Mouse (Mus musculus) T-helper 1 cell (primary cell): ENCODE data around the gene Cdyl.

Experiments
- in situ Hi-C: fragments of 300-600 bp; cut with MboI, MseI; formaldehyde crosslinking; loops from one replicate; pipeline ENCODE4 v1.15.1; 2025; ENCODE audit warnings: high pct_unique_total_duplicates

Gene Cdyl

DNA sequence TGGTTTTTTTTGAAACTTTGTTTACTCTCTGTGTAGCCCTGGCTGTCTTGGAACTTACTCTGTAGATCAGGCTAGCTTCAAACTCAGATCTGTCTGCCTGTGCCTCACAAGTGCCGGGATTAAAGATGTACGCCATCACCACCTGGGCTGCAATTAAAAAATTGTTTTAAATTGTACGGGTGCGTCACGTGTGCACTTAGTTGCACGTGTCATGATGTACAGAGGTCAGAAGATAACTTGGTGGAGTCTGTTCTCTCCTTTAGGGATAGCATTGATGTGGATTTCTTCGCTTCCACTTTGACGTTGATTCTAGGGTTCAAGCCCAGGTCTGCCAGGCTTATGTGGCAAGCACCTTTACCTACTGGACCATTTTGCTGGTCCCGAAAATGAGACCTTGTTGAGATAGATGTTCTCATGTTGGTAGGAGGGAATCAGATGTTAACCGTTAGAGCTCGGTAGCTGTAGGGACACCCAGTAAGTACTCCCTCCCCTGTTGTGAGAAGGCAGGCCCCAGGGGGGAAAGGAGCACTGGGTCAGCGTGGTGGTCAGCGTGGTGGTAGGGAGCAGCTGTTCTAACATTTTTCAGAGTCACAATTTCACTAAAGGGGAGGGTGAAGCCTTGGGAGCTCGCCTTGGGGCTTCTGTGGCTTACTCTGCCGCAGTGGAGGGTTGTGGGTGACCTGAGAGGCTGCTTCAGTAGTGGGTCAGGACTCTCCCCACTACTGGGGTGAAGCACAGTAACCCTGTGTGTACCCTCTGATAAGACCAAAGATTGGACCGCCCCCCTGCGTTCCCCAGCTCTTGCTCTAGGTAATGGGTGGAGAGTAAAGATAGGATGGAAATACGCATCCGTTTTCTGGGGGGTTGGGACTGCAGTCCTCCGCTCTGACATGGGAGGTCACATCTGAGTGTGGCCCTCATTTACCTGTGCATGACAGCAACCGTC is 97.0 kb downstream of the Cdyl start:
- in situ Hi-C loops, result no loop called here

DNA sequence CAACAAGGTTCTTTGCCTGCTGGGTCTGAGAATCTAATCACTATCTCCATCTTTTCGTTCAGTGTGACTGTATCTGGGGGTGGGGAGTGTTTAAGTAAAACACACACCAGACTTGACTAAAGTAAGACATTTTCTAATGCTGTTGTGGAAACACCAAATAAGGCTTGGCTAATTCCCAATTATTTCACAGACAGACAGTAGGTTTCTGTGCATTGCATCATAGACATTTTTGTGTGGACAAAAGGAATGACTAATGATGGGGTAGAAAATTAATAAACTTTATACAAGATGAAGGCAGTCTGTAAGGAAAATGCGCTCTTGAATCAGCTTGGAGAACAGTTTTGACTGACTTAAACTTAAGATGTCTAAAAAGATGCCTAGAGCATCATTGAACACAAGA is 100.7 kb downstream of the Cdyl start:
- in situ Hi-C loops, result no loop called here

DNA sequence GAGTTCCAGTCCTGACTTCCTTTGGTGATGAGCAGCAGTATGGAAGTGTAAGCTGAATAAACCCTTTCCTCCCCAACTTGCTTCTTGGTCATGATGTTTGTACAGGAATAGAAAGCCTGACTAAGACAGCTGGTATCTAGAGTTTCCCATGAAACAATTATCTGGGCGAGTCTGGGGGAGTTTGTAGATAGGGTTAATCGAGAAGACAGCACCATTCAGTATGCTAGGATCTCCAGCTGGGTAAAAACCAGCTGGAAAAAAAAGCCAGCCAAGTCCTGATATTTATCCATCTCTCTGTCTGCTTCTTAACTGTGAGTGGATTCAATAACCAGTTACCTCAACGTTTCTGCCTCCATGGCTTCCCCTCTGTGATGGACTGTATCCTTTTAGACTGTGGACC is 104.9 kb downstream of the Cdyl start:
- in situ Hi-C loops, result no loop called here

DNA sequence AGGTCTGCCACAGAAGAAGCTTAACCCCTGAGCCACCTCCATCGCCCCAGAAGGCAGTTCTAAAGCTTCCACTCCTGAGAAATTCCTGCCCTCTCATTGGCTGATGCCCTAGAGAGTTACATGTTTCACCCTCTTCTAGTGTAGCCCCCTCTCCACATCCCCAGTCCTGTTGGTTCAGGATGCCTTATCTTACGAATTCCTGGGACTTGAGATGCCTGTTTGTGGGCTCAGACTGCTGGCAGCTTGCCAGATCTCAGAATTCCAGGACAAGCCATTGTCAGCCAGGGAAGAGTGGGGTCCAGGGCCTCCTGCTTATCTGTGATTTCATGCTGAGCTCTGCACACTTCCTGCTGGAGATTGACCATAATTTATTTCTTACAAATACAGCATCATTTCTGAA is 106.2 kb downstream of the Cdyl start:
- in situ Hi-C loops, result no loop called here

DNA sequence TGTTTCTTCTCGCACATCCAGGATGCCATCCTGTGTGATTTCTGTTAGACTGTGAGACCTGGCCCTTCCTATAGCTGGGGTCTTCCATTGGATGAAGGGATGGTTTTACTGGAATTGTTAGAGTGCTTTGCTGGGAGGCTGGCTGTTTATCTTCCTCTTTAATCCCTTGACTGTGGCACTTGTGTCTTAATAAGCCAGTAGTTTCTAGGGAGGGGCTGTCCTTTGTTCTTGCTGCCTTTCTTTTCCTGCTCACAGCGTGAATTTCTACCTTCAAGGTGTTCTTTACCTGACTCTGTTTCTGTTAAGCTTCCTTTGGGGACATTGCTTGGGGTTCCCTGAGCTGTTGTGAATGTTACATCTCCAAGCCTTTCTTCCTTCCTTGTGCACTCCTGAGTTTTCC is 110.0 kb downstream of the Cdyl start:
- in situ Hi-C loops, result no loop called here

DNA sequence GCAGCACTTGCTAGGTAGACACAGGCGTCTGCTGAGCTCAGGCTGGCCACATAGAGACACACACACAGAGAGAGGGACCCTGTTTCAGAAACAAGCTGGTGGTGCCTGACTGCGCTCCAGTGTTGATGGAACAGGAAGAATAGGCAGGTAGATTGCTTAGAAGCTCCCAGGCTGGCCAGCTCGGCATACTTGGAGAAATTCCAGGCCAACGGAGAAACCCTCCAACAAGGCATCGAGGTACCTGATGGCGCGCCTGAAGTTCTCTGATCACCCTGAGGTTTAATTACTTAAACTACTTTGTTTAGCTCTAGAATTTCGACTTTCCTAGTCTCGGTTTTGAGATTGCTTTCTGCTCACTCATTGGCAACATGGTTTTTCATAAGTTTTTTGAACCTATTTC is 110.8 kb downstream of the Cdyl start:
- in situ Hi-C loops, result no loop called here

DNA sequence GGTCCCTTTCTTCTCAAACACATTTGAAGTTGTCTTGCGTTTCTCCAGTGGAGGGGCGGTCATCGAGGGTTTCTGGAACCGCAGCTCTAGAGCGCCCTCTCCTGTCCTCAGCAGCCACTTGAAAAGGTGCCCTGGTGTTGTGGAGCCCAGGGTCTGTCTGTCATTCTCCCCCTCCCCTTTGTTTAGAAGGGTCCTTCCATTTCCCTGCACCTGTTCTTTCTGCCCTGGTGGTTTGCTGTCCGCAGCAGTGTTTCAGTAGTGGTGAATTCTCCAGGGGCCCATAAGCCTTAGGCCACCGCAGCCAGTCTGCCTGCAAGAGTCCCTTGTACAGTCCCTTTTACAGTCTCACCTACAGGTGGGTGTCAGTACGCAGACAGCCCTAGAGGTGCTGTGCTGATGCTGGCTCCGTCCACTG is 112.3 kb downstream of the Cdyl start:
- in situ Hi-C loops, result no loop called here

DNA sequence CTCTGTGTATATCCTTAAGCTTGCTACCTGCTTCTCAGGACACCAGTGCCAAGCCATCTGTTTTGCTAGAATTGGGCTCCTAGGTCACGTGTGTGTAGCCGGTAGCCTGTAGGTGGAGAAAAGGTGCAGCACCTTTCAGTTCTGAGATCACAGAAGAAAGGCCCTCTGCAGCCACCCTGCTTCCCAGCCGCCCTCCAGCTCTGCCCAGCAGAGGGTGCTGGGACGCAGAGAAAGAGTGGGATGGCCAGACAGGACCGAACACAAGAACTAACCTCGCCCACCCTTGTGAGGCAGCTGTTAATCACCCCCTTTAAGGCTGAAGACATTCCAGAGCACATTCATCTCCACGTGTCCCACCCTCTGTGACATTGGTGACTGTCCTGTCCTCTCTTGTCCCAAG is 114.1 kb downstream of the Cdyl start:
- in situ Hi-C loops, result no loop called here

DNA sequence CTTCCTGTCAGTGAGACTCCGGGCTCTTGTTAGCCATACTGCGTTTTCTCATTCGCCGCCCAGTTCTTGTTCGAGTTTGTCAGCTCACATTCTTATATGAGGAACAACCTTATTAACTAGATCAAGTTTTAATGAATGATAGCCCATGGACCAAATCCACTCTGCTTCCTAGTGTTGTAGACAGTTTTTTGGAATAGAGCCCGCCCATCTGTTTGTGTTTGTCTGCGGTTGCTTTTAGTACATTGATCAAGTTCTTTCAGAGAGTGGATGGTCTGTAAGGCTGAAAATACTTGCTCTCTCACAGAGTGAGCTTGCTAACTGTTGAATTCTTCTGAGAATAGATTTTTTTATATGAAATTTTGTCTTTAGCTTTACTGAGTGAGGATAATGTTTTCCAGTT is 116.5 kb downstream of the Cdyl start:
- in situ Hi-C loops, result no loop called here

DNA sequence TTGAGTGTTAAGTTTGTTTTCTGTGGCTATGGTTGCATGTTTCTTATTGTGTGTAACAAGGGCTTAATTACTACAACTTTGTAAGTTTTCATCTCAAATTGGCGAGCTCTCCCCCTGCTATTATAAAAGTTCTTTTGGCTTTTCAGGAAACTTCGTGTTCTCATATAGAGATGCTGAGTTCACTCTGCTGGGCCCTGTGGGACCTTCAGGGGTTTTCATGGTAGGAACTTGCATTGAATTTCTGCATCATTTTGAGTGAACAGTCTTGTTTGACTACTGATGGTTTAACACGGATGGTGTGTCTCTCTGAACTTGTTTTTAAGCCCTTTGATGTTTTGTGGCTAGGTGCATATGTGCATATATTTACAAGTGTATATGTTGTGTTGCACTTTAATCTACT is 121.1 kb downstream of the Cdyl start:
- in situ Hi-C loops, result no loop called here

DNA sequence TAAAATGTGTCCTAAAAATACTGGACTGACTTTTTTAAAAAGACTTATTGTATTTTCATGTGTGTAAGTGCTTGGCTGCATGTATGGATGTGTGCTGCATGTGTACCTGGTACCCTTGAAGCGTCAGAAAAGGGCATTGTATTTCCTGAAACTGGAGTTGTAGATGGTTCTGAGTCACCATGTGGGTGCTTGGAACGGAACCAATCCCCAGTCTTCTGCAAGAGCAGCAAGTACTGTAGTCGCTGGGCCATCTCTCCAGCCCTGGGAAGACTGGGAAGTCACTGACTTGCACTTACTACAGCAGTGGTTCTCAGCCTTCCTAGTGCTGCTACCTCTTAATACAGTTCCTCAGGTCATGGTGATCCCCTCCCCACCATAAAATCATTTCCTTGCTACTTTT is 122.1 kb downstream of the Cdyl start:
- in situ Hi-C loops, result no loop called here

DNA sequence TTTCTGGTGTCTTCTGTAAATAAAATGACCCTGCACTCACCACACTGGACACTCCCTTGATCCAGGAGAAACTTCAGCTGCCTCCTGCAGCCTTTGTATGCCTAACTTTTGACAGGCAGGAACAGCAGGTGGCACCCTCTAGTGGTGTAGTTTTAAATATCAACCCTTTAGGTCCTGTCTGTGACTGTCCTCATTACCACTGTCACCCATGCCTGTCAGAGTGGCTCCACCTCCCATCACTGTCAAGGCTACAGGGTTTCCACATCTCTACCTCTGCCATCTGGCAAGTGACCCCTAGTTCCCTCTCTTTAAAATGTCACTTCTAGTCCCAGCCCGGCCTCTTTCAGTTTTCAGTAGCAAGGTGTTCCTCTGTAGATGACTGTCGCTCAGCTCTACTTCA is 123.3 kb downstream of the Cdyl start:
- in situ Hi-C loops, result no loop called here

DNA sequence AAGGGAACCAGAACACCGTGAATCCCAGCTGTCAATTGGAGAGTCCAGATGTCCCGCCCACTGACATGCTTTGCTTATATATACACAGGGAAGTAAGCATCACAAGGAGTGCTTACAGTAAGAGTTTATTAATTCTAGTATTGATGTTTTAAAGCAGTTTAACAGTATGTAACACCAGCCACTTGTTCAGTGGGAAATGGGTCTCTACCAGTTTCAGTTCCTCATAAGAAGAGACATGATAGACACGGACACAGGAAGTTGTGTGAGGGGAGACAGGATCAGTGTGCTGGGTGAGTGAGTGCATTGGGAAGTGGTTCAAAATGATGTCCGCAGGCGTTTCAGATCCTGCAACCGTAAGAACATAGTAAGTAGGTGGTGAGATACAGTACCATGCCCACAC is 123.9 kb downstream of the Cdyl start:
- in situ Hi-C loops, result no loop called here

DNA sequence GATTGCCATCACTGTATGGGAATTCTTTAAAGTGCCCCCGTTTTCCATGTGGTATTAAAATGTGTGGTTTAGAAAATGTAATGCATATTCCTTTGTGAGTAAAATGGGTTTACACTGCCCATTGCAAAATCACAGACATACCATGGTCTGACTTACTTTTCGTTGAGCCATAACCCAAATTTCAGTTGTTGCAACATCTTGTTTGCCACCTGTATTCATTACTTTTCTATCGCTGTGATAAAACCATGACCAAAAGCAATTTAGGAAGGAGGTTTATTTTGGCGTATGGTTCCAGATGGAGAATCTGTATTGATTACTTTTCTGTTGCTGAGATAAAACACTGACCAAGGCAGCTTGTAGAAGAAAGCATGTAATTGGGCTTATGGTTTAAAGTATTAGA is 124.6 kb downstream of the Cdyl start:
- in situ Hi-C loops, result no loop called here

DNA sequence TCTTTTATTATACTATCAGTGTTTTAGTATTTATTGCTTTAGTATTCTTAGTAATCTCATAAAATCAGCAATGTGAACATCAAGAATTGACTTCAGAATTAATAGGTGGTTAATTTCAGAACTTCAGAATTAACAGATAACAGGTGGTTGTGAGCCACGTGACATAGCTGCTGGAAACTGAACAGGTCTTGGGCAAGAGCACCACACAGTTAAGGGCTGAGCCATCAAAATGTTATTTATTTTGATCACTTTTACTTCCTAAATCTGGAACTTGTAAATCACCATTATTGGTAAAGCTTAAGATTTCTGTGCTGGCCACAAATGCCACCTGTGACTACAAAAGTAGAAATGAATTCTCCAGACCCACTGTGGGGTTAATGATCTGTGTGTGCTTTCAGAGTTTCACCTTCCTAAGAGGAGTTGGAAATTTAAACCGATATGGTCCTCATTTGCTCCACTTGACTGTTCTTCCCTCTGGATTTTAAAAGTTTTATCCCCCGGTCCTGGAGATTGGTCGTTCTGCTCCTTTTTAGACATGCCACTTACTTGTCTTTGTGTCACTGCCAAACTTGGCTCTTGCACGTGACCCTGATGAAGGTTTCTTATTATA is 125.8 kb downstream of the Cdyl start:
- in situ Hi-C loops, result no loop called here

DNA sequence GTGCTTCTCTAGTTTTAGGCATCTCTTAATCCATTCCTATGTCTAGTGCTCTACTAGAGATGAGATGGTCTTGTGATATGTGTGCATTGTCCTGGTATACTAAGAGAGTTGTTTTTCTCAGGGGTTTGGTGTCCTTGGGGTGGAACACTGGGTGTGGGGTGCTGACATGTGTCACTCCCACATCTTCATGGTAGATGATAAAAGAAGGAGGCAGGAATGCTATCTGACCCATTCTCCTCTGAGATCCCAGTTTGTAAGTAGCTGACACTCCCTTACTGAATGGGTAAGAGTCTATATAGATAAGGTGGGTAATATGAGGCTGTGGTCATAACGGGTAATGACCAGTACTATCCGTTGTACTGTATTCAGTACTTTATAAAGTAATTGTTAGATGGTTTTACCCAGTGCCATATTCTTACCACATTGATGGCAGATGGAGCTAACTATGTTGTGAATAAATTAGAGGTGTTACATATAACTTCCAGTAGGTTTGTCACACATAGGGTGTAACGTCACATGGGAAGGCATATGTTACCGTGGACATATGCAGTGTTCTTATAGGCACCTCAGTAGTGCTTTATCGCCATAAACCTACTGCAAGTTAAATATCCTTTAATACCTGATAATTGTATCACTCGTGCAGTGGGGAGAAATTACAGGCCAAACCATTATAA is 127.2 kb downstream of the Cdyl start:
- in situ Hi-C loops, result no loop called here

DNA sequence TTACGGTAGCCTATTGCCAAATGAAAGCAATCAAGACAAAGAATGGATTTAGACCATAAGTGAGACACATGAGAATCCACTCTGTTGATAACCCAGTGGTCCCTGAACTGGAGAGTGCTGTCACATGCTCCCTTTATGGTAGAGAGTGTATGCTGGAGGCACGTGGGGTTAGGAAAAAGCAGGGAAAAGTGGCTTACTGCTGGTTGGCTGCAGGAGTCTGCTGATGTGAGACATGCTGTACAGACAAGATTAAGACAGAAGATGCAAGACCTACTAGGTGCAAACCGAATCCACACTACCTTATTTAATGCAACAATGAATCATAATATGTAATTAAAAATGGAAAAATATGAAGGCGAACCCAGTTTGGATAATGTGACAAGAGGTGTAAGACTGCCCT is 129.9 kb downstream of the Cdyl start:
- in situ Hi-C loops, result no loop called here

DNA sequence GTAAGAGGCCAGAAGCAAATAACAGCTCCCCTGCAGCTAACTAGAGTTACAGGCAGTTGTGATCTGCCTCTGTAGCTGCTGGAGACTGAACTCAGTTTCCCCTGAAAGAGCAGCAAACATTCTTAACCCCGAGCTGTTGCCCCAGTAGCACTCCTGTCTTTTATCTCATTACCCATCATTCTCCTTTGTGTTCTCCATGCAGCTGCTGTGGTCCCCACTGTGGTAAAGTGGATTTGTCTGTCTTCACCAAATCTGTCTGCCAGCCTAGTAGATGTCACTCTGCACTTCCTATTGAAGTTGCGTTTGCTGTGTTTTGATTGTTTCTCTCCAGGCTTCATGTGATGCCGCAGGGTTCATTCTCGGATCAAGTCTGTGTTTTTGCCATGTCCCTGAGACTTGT is 130.8 kb downstream of the Cdyl start:
- in situ Hi-C loops, result no loop called here

DNA sequence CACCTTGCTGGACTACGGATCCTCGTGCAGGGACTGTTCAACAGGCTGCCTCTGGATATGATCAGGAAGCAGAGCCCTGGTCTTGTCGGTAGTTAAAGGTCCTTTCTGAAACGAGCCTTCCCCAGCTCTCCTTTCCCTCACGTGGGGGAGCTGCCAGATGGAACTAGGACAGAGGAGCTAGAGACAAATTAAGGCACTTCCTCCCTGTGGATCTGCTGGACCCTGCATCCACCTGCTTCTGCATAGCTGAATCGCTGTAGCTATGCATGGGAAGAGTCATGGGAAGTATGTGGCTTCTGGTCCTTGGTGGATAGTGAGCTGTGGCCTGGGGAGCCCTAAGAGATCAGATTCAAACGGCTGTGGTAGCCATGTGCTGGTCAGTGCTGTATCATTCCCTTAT is 134.7 kb downstream of the Cdyl start:
- in situ Hi-C loops, result no loop called here

DNA sequence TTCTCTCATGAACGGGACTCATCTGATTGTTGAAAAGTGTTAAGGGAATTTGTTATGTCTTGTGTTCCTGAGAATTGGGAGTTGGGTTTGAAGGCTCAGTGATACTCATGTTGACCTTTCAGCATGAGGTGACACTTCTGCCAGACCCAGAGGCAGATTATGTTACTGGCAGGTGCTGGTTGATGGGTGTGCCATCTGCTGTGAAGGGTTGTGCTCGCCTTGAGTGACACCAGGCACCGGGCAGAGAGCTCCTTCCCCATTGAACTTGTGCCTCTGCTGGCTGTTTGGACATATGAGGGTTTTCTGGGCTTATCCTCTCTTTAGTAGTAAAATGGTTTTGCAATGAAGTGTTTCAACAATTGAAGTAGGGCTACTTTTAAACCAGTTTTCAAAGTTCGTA is 135.1 kb downstream of the Cdyl start:
- in situ Hi-C loops, result no loop called here

DNA sequence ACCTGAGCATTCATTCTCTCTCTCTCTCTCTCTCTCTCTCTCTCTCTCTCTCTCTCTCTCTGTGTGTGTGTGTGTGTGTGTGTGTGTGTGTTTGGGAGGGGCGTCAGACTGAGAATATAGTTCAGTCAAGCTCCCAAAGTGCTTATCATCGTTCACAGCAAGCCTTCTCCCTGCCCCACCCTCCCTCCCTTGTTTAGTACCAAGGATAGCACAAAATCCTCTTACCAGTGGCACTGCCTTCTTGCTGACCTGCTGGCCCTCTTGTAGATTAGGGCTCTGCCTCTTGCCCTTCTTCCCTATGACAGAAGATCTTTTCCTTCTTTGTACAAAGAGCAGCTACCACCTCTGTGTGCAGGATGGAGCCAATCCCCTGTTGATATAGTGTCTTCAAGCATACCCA is 136.3 kb downstream of the Cdyl start:
- in situ Hi-C loops, result no loop called here

DNA sequence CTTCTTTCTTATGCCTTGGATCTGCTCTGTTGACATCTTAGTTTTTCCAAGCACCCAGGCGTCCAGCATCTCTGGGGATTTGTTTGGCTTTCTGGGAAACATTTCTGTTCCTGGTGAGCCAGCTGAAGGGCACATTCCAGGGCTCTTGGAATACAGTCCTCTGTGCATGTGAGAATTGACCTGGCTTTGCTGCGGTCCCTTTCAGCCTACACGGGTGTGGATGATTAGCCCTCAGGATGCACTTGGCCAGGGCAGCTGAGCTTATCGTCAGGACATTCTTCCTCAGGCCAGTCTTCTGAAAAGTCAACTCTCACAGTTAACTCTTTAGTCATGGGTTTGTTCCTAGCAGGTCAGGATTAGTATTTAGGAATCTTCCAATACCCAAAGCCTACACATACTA is 136.7 kb downstream of the Cdyl start:
- in situ Hi-C loops, result no loop called here
